Mouse (Mus musculus) lung, adult 10 weeks (tissue): ENCODE data around the gene Gm20795. TPM values are rescaled to one million over a fixed set of nuclear protein-coding genes. Genes with fewer than 3 reads are reported as not detected.

ENCODE experiments used
- polyA plus RNA-seq: library from polyadenylated mRNA; stranded (reverse); fragments of 350-450 nt; fragmentation: Illumina TruSeq; extraction: RNeasy Lipid Tissue Mini Kit (QIAGEN cat#74804); gene quantifications from one replicate; pipeline ENCODE4 v1.2.3, GENCODE M21; 2014; ENCODE audit warnings: low read depth, low replicate concordance; ENCODE audit not compliant: insufficient read depth

Gene Gm20795
- polyA plus RNA-seq = not detected

GRCm38 (mm10) chrY:40804614-40805013 is at the start of gene Gm20795:
Gm20795 (plus strand) TSS chrY:40804914.

DNA sequence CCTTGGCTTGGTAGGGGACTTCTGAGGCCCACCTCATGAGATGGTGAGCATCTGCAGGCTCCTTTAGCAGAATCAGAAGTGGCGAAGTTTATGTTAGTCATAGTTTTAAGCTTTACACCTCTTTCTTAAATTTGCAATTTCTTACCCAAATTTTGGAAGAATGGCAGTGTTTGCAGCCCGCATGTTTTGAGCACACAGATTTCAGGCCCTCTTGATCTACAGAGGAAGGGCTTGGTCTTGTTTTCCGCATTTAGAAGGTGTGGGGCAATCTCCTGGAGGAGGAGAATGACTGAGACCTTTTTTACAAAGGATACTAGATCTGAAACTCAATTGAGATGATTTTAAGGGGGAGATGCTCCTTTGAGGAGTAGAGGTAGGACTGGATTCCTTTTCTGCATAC is 29.0 kb upstream of the Gm20795 start, which contains the start of gene Gm21797:
Gene Gm21797, minus strand, starts transcription at position 101 of the 400 bp plus-strand sequence.

Other genes starting within 250 kb of the Gm20795 start
- gene Gm21852, start 152.9 kb upstream of the Gm20795 start, polyA plus RNA-seq = not detected
- not detected for gene Gm21797, start 29.1 kb upstream of the Gm20795 start, polyA plus RNA-seq